Mouse (Mus musculus) adrenal gland, adult 8-10 months (tissue): ENCODE results near the gene Paqr3. TPM values are rescaled to one million over a fixed set of nuclear protein-coding genes. Genes with fewer than 3 reads are reported as not detected.

Source experiments
- DNase-seq: peaks from one replicate; pipeline ENCODE4 v3.0.0; 2022
- total RNA-seq, 4 experiments: library from RNA; stranded (reverse); gene quantifications; 2 replicates each; pipeline ENCODE4 v1.2.4; 2022

Paqr3 gene
- total RNA-seq, 4 experiments from 2014 or later, result 6.9 to 8.8 (median 7.5) TPM

GRCm38 (mm10) chr5:97084541-97084940, 26.9 kb downstream of the Paqr3 start:
- peak; percentile 18 for DNase-seq

- DNase-seq, result no peak
Observed at GRCm38 (mm10) chr5:97083701-97084100, 27.7 kb downstream of the Paqr3 start.

- no peak for DNase-seq
Observed at GRCm38 (mm10) chr5:97081481-97081880, 29.9 kb downstream of the Paqr3 start.

- DNase-seq, result no peak
Observed at GRCm38 (mm10) chr5:97078641-97079040, 32.8 kb downstream of the Paqr3 start.

DNA sequence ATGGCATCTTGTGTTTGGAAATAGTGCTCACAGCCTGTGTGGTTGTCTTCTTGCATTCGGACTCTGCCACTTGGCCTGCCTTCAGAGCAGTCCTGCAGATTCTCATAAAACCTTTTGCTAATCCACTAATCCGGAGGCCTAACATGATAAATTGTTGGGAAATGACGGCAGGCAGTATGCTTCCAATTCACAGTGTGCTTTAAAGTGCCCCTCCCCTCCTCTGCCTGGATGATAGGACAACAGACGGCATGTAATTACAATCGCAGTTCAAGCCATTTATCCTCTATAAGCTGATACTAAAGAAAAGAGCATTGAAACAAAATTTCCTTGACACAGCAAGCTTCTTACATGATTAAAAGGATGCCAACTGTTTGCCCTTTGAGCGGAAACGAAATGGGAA, 33.7 kb downstream of the Paqr3 start:
- no peak for DNase-seq

- DNase-seq, result no peak
Observed at GRCm38 (mm10) chr5:97076167-97076566, 35.2 kb downstream of the Paqr3 start.

DNA sequence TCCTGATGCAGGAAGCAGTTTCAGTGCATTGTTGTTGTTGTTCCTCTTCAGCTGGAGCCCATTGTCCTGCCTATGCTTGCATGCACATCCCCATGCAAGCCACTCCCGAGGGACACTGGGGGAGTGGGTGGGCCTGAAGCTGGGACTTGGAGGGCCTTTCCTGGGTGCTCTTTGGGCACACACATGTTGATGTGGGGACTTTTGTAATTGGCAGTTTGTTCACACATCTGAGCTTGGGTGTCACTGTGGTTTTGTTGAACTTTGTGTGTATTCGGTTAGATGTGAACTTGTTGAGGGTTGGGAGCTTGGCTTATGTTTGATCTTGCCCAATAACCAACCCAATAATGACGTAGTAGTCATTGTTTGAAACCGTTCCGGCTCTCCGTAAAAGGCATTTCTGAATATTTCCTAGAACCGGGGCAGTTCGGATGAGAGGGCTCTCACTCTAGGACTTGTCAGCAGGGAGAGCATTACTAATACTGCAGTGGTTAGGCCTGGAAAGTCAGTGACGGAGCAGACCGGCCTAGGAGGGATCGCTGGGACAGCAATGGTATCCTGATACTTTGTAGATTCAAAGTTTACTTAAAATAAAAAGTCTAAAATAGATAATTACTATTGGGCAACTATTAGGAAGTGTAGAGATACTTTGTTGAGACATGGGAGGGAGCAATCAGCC, 35.8 kb downstream of the Paqr3 start:
- no peak for DNase-seq

DNA sequence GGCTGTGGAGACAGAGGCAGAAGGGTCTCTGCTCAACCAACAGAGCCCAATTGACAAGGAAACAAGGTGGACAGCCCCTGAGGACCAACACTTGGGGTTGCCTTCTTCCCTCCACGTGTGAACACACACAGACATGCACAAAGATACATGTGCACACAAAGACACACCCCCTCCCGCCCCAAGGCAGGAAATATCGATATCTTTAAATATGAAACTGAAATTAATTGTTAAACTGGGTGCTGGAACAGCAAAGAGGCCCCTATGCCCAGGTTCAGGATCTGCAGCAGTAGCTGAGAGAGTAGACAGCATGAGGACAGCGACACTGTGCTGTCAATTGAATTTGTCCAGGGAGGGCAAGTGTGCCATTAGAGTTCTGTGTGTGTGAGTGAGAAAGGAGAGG, 45.6 kb downstream of the Paqr3 start:
- no peak for DNase-seq

- DNase-seq, result no peak
Observed at GRCm38 (mm10) chr5:97062041-97062440, 49.4 kb downstream of the Paqr3 start.

DNA sequence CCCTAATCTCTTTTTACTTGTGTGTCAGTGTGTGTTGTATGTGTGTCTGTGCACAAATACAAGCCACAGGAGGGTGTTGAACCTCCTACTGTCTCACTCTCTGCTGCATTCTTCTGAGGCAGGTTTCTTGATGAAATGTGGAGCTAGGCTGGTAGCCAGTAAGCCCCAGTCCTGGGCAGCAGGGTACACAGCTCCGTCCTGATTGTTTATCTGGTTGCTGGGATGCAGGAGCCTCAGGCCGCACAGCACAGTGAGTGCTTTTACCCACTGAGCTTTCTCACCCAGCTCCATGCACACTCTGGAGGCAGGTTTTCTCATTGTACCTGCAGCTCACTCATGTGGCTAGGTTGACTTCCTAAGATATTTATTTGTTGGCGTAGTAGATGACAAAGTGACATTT, 50.5 kb downstream of the Paqr3 start:
- no peak for DNase-seq

- DNase-seq, result no peak
Observed at GRCm38 (mm10) chr5:97056791-97057450, 54.5 kb downstream of the Paqr3 start.

DNA sequence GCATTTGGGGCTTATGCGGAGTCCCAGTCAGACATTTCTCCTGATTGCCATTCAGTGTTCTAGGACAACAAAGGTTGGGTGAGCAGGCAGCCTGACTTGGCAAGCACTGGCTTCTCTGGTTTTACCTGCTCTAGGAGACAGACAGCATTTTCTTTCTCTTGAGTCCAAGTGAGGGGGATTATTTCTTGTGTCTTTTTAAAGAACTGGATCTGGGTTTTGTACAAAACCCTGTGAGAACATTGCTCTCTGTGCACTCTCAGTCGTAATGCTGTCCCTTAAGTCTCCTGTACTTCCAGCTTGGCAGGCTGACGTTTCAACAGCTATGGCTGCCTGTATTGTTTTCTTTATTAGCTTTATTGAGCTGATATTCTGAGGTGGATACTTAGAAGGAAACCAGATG, 55.0 kb downstream of the Paqr3 start:
- no peak for DNase-seq

- DNase-seq, result no peak
Observed at GRCm38 (mm10) chr5:97055511-97056068, 55.8 kb downstream of the Paqr3 start.

DNA sequence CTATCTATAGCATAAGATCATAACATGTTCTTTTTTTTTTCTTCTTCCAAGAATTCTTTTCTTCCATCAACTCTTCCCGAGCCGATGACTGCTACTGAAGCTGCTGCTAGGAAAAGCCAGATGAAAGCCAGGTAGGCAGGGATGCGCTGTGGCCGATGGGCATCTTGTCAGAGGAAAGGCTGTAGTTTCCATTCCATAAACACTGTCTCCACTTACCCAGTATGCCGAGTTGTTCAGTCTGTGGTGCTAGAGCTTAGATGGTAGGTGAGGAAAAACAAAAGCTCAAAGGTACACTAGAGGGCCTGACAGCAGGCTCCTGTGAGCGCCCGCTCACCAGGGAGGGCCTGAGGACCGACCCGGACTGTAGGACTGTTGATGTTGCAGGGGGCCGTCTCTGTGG, 56.6 kb downstream of the Paqr3 start:
- DNase-seq, result no peak

GRCm38 (mm10) chr5:97054166-97054565, 57.2 kb downstream of the Paqr3 start:
- DNase-seq, result no peak

- no peak for DNase-seq
Observed at GRCm38 (mm10) chr5:97048905-97049304, 62.5 kb downstream of the Paqr3 start.

DNA sequence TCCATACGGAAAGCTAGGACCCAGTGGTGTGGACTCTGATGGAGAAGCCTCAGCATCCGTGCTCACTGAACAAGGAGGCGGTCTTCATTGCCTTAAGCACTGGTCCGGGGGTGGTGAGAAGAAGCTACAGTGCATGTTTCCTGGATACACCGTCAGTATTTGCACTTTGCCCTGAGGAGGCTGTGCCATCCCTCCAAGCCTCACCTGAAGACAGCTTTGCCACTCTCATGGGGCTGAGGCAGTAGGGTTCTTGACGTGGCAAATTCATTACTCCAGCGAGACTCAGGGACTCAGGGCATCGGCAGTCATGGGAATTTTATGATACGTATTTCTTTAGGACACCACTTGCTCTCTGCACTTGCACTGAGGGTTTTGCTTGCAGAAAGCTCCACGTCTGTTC, 64.7 kb downstream of the Paqr3 start:
- no peak for DNase-seq

GRCm38 (mm10) chr5:97045260-97045659, 66.1 kb downstream of the Paqr3 start:
- DNase-seq, result no peak

Other genes starting within 250 kb of the Paqr3 start
- gene Bmp2k, start 113.9 kb downstream of the Paqr3 start, total RNA-seq, result 10 to 100 TPM; 21.9 to 35.4 (median 29.1) TPM